Mouse (Mus musculus): Measurements from ENCODE around the gene Nrde2. TPM values are rescaled to one million over a fixed set of nuclear protein-coding genes. Genes with fewer than 3 reads are reported as not detected.
"Not testable (repeated sequence)": the region's sequence is repeated elsewhere in the genome, so short reads cannot be mapped to it uniquely, and the experiment has no call there.

The Nrde2 gene
- total RNA-seq, 2 experiments from 2014 or later = 15.0 to 15.5 TPM

- DNase-seq (ENCODE audit: low spot score in 2 of 2); intact Hi-C loops (cut with DNase I): not testable (repeated sequence)
Measured at GRCm38 (mm10) chr12:100184976-100185375, 25.5 kb upstream of the Nrde2 start.

GRCm38 (mm10) chr12:100183970-100184369 is 24.5 kb upstream of the Nrde2 start:
- intact Hi-C loops (cut with DNase I) = no loop called here
- no peak for DNase-seq (ENCODE audit: low spot score in 2 of 2)

- intact Hi-C loops (cut with DNase I) = no loop called here
- no peak for DNase-seq (ENCODE audit: low spot score in 2 of 2)
Measured at GRCm38 (mm10) chr12:100182676-100183075, 23.2 kb upstream of the Nrde2 start.

- intact Hi-C loops (cut with DNase I) = no loop called here
- DNase-seq (ENCODE audit: low spot score in 2 of 2) = no peak
Measured at GRCm38 (mm10) chr12:100180802-100181201, 21.3 kb upstream of the Nrde2 start.

- intact Hi-C loops (cut with DNase I) = no loop called here
Measured at GRCm38 (mm10) chr12:100178898-100179440, 19.5 kb upstream of the Nrde2 start.

GRCm38 (mm10) chr12:100176469-100177056 is 17.1 kb upstream of the Nrde2 start:
- no peak for DNase-seq (ENCODE audit: low spot score in 2 of 2)
- intact Hi-C loops (cut with DNase I) = no loop called here

More at GRCm38 (mm10) chr12:100178898-100179440, 19.5 kb upstream of the Nrde2 start:
- DNase-seq (ENCODE audit: low spot score in 2 of 2) = no peak

GRCm38 (mm10) chr12:100172481-100172880 is 13.0 kb upstream of the Nrde2 start:
- intact Hi-C loops (cut with DNase I) = no loop called here
- DNase-seq (ENCODE audit: low spot score in 2 of 2) = no peak

- intact Hi-C loops (cut with DNase I) = loop anchor here (1.0 to 10.0 kb wide), 4 partner anchors 31 to 757 kb away; partner anchors contain the start of gene Calm1
- no peak for DNase-seq (ENCODE audit: low spot score in 2 of 2)
Measured at GRCm38 (mm10) chr12:100167931-100168871, 8.7 kb upstream of the Nrde2 start.

GRCm38 (mm10) chr12:100167502-100167901 is 8.0 kb upstream of the Nrde2 start:
- intact Hi-C loops (cut with DNase I) = loop anchor here (2.0 to 10.0 kb wide), 3 partner anchors 407 to 757 kb away; no protein-coding TSS in a partner anchor

GRCm38 (mm10) chr12:100166939-100167338 is 7.5 kb upstream of the Nrde2 start:
- DNase-seq (ENCODE audit: low spot score in 2 of 2) = peak; percentile 38 to 69
- intact Hi-C loops (cut with DNase I) = loop anchor here (2.0 to 10.0 kb wide), 3 partner anchors 408 to 758 kb away; no protein-coding TSS in a partner anchor

More at GRCm38 (mm10) chr12:100167502-100167901, 8.0 kb upstream of the Nrde2 start:
- DNase-seq (ENCODE audit: low spot score in 2 of 2) = no peak

GRCm38 (mm10) chr12:100166177-100166576 is 6.7 kb upstream of the Nrde2 start:
- intact Hi-C loops (cut with DNase I) = loop anchor here (2.0 to 10.0 kb wide), 3 partner anchors 409 to 759 kb away; no protein-coding TSS in a partner anchor
- DNase-seq (ENCODE audit: low spot score in 2 of 2) = peak; percentile 83 to 88

- intact Hi-C loops (cut with DNase I) = loop anchor here (5.0 to 10.0 kb wide), 2 partner anchors 672 to 760 kb away; no protein-coding TSS in a partner anchor
- no peak for DNase-seq (ENCODE audit: low spot score in 2 of 2)
Measured at GRCm38 (mm10) chr12:100164991-100165500, 5.6 kb upstream of the Nrde2 start.

GRCm38 (mm10) chr12:100152466-100152865 is 7.0 kb downstream of the Nrde2 start:
- DNase-seq (ENCODE audit: low spot score in 2 of 2) = peak in 1 of 2 experiments; percentile 35
- intact Hi-C loops (cut with DNase I) = no loop called here

GRCm38 (mm10) chr12:100144269-100144668 is 15.2 kb downstream of the Nrde2 start:
- no peak for DNase-seq (ENCODE audit: low spot score in 2 of 2)
- intact Hi-C loops (cut with DNase I) = no loop called here

GRCm38 (mm10) chr12:100143737-100144136 is 15.7 kb downstream of the Nrde2 start:
- intact Hi-C loops (cut with DNase I) = no loop called here

GRCm38 (mm10) chr12:100142848-100143523 is 16.5 kb downstream of the Nrde2 start:
- intact Hi-C loops (cut with DNase I) = no loop called here
- DNase-seq (ENCODE audit: low spot score in 2 of 2) = no peak

More at GRCm38 (mm10) chr12:100143737-100144136, 15.7 kb downstream of the Nrde2 start:
- DNase-seq (ENCODE audit: low spot score in 2 of 2) = no peak

- intact Hi-C loops (cut with DNase I) = no loop called here
Measured at GRCm38 (mm10) chr12:100135117-100135516, 24.3 kb downstream of the Nrde2 start.

GRCm38 (mm10) chr12:100134395-100134936 is 25.0 kb downstream of the Nrde2 start:
- intact Hi-C loops (cut with DNase I) = no loop called here

More at GRCm38 (mm10) chr12:100135117-100135516, 24.3 kb downstream of the Nrde2 start:
- no peak for DNase-seq (ENCODE audit: low spot score in 2 of 2)

GRCm38 (mm10) chr12:100131655-100132054 is 27.8 kb downstream of the Nrde2 start:
- intact Hi-C loops (cut with DNase I) = no loop called here
- peak; percentile 78 to 80 for DNase-seq (ENCODE audit: low spot score in 2 of 2)

More at GRCm38 (mm10) chr12:100134395-100134936, 25.0 kb downstream of the Nrde2 start:
- no peak for DNase-seq (ENCODE audit: low spot score in 2 of 2)

Measured in left cerebral cortex, postnatal 14 days (tissue).